Mouse (Mus musculus) bone marrow, adult 2 months (tissue): ENCODE data around the gene Aqr.

Source experiments
- CTCF ChIP-seq: fragments of 200-500 bp; IDR thresholded peaks from 2 replicates; pipeline ENCODE4 v1.5.1; 2011; ENCODE audit warnings: low read length, control low read depth; ENCODE audit not compliant: control insufficient read depth, insufficient read depth
- POLR2A ChIP-seq: fragments of 200-500 bp; IDR thresholded peaks from 2 replicates; pipeline ENCODE4 v1.6.1; 2011; ENCODE audit warnings: low read depth, mild to moderate bottlenecking, control low read depth, low read length, borderline replicate concordance; ENCODE audit not compliant: control insufficient read depth

- no peak for TF ChIP-seq CTCF
- no peak for TF ChIP-seq POLR2A
Observed at GRCm38 (mm10) chr2:114136755-114137154, 50.1 kb downstream of the Aqr start.
